8 mouse cellular contexts compared by ENCODE assay signal in the genomic region with DNA sequence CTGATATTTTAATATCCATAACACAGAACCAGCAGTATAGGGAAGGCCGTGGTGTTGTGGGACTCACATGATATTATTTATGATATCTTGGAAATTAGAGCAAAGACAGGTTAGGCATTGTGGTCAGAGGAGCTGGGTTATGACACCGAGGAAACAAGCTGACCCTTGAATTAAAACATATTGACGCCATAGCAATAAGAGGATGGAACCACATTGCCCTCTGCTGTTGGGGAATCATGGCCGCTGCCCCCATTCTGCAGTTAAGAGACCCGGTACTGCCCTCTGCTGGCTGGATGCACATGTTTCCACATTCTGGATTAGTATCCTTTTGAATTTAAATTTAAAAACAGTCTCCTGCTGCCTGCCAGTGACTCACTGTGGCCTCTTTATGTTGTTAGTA.
DNase-seq lines count a peak whose midpoint lies in the region; ATAC-seq lines count a peak whose summit lies in the region.

No protein-coding gene starts in this region.

- peak; percentile 100 for ATAC-seq in granulocyte monocyte progenitor cell, adult 5-6 weeks (replicated peaks; ENCODE audit: poor library complexity, severe bottlenecking)
- peak; percentile 61; the same call in 1 of the 2 replicates for ATAC-seq in kidney, embryonic 16.5 days (ENCODE audit: low FRiP score, low TSS enrichment)
- peak; percentile 47; the same call in 1 of the 2 replicates for ATAC-seq in liver, embryonic 11.5 days (replicated peaks; ENCODE audit: low FRiP score)
- peak; percentile 65 for ATAC-seq in neural tube, embryonic 11.5 days (ENCODE audit: insufficient read depth, low FRiP score, low TSS enrichment)

- H3K27ac ChIP-seq in kidney, embryonic 16.5 days (ENCODE audit: low read length): no peak overlapping the region
- H3K27ac ChIP-seq in liver, embryonic 11.5 days (ENCODE audit: low read depth, low read length): no peak overlapping the region
- no peak overlapping the region for H3K27ac ChIP-seq in neural tube, embryonic 11.5 days (ENCODE audit: low read depth, low read length)

- no peaks in the 10 kb centered on the region for H3K27me3 ChIP-seq in kidney, embryonic 16.5 days (ENCODE audit: insufficient read depth, low read length)
- no peaks in the 10 kb centered on the region for H3K27me3 ChIP-seq in liver, embryonic 11.5 days (replicated peaks; ENCODE audit: control insufficient read depth, insufficient read depth, low read length)
- no peaks in the 10 kb centered on the region for H3K27me3 ChIP-seq in neural tube, embryonic 11.5 days (ENCODE audit: control insufficient read depth, insufficient read depth, low read length)

- no peak overlapping the region for H3K4me3 ChIP-seq in kidney, embryonic 16.5 days (ENCODE audit: low read length)
- H3K4me3 ChIP-seq in liver, embryonic 11.5 days (ENCODE audit: low read depth, low read length): no peak overlapping the region
- H3K4me3 ChIP-seq in neural tube, embryonic 11.5 days (ENCODE audit: low read depth, low read length): no peak overlapping the region

- no peak overlapping the region for H3K4me2 ChIP-seq in kidney, embryonic 16.5 days (replicated peaks; ENCODE audit: low read depth, low read length)
- no peak overlapping the region for H3K4me2 ChIP-seq in liver, embryonic 11.5 days
- H3K4me2 ChIP-seq in neural tube, embryonic 11.5 days (ENCODE audit: low read depth): no peak overlapping the region

- H3K4me1 ChIP-seq in kidney, embryonic 16.5 days (ENCODE audit: insufficient read depth, low read length): no peaks in the 10 kb centered on the region
- H3K4me1 ChIP-seq in liver, embryonic 11.5 days (replicated peaks; ENCODE audit: control insufficient read depth, insufficient read depth, low read length): no peaks in the 10 kb centered on the region
- no peaks in the 10 kb centered on the region for H3K4me1 ChIP-seq in neural tube, embryonic 11.5 days (ENCODE audit: control insufficient read depth, insufficient read depth, low read length)

- peak; percentile 94 for DNase-seq in 3T3-L1 (ENCODE audit: low read depth, low spot score)
- DNase-seq in adrenal gland, adult 18-20 months (ENCODE audit: low spot score in 2 of 2): peak; percentile 91 to 93
- peak; percentile 89 for DNase-seq in embryo, embryonic 11 days
- DNase-seq in liver, embryonic 11.5 days (ENCODE audit: low spot score): peak; percentile 67
- DNase-seq in neural tube, embryonic 11.5 days (ENCODE audit: low spot score): peak; percentile 84
- peak; percentile 50 for DNase-seq in telencephalon, adult 2 months (ENCODE audit: low read depth, low spot score)

- no peak overlapping the region for H3K9ac ChIP-seq in kidney, embryonic 16.5 days (replicated peaks; ENCODE audit: low read length)
- no peak overlapping the region for H3K9ac ChIP-seq in liver, embryonic 11.5 days (ENCODE audit: low read depth, low read length)
- no peak overlapping the region for H3K9ac ChIP-seq in neural tube, embryonic 11.5 days (ENCODE audit: low read length)

- no peaks in the 10 kb centered on the region for H3K9me3 ChIP-seq in kidney, embryonic 16.5 days (ENCODE audit: low read length)
- H3K9me3 ChIP-seq in liver, embryonic 11.5 days (ENCODE audit: control insufficient read depth, low read length): no peaks in the 10 kb centered on the region
- no peaks in the 10 kb centered on the region for H3K9me3 ChIP-seq in neural tube, embryonic 11.5 days (ENCODE audit: control insufficient read depth, low read length)

- H3K36me3 ChIP-seq in kidney, embryonic 16.5 days (ENCODE audit: insufficient read depth, low read length): no peaks in the 10 kb centered on the region
- H3K36me3 ChIP-seq in liver, embryonic 11.5 days (ENCODE audit: control insufficient read depth, insufficient read depth, low read length): no peaks in the 10 kb centered on the region
- no peaks in the 10 kb centered on the region for H3K36me3 ChIP-seq in neural tube, embryonic 11.5 days (ENCODE audit: control insufficient read depth, insufficient read depth, low read length)

- WGBS in kidney, embryonic 16.5 days: 23% methylated on average over 5 of the region's 5 CpGs
- WGBS in liver, embryonic 11.5 days: 28% methylated on average over 5 of the region's 5 CpGs
- WGBS in neural tube, embryonic 11.5 days: 52% methylated on average over 5 of the region's 5 CpGs

Comparison
In these comparisons a context has a peak if more than half of its experiments do, and no peak if none do; other contexts are left out.
1. ATAC-seq: peak in every context shown above with its lines; median percentile 100 in granulocyte monocyte progenitor cell, adult 5-6 weeks; 65 in neural tube, embryonic 11.5 days; 61 in kidney, embryonic 16.5 days; 47 in liver, embryonic 11.5 days.